Mouse (Mus musculus) ES-Bruce4 (cell line): ENCODE results near the gene Abl2.

Source experiments
- CTCF ChIP-seq: IDR thresholded peaks from one replicate; pipeline ENCODE4 v1.8.1; 2011; ENCODE audit warnings: low read depth, low read length
- POLR2A ChIP-seq: IDR thresholded peaks from one replicate; pipeline ENCODE4 v1.8.1; 2011; ENCODE audit warnings: low read length; ENCODE audit not compliant: insufficient read depth

GRCm38 (mm10) chr1:156674195-156675000 is 115.8 kb downstream of the Abl2 start, which contains the start of gene Tor3a:
- no peak for TF ChIP-seq POLR2A
- TF ChIP-seq CTCF = no peak
